Mouse (Mus musculus) liver, embryonic 12.5 days (tissue): ENCODE results near the gene Onecut3. TPM values are rescaled to one million over a fixed set of nuclear protein-coding genes. Genes with fewer than 3 reads are reported as not detected.

ENCODE experiments used
- ATAC-seq: fragments of 200-750 bp; cut with Nextera tagmentation; 2 replicates; pipeline ENCODE4 v1.8.0; 2017; ENCODE audit warnings: moderate number of reproducible peaks, mild to moderate bottlenecking, moderate library complexity
- H3K27ac ChIP-seq: fragments of 300-500 bp; sonication (generic); 2 replicates; pipeline ENCODE4 v1.5.1; 2016; ENCODE audit warnings: mild to moderate bottlenecking
- H3K27me3 ChIP-seq: fragments of 300-500 bp; sonication (generic); replicated peaks from 2 replicates; pipeline ENCODE4 v1.6.1; 2016; ENCODE audit warnings: mild to moderate bottlenecking, moderate library complexity
- H3K36me3 ChIP-seq: fragments of 300-500 bp; sonication (generic); 2 replicates; pipeline ENCODE4 v1.6.1; 2016; ENCODE audit warnings: mild to moderate bottlenecking, moderate library complexity
- H3K4me1 ChIP-seq: fragments of 300-500 bp; sonication (generic); 2 replicates; pipeline ENCODE4 v1.6.1; 2016
- H3K4me2 ChIP-seq: fragments of 300-500 bp; sonication (generic); 2 replicates; pipeline ENCODE4 v1.6.1; 2016; ENCODE audit warnings: mild to moderate bottlenecking, moderate library complexity
- H3K4me3 ChIP-seq: fragments of 300-500 bp; sonication (generic); 2 replicates; pipeline ENCODE4 v1.5.1; 2016; ENCODE audit warnings: mild to moderate bottlenecking, moderate library complexity
- H3K9ac ChIP-seq: fragments of 300-500 bp; sonication (generic); 2 replicates; pipeline ENCODE4 v1.6.1; 2016; ENCODE audit warnings: mild to moderate bottlenecking, moderate library complexity
- H3K9me3 ChIP-seq: fragments of 300-500 bp; sonication (generic); replicated peaks from 2 replicates; pipeline ENCODE4 v1.6.1; 2016; ENCODE audit warnings: mild to moderate bottlenecking, moderate library complexity
- WGBS: fragments of 180-500 bp; shearing (Covaris S2); methylation state at CpG from one replicate; pipeline ENCODE4 v1.1.7; 2016; ENCODE audit not compliant: insufficient replicate concordance; 5-methylcytosine and 5-hydroxymethylcytosine counted together
- polyA plus RNA-seq: library from polyadenylated mRNA; unstranded; fragments of >200 nt; fragmentation: Nextera tagmentation; extraction: Ambion mirVana; gene quantifications from 2 replicates; pipeline ENCODE4 v1.2.1, GENCODE M21; 2016

Onecut3 gene
- polyA plus RNA-seq, 1 experiment from 2014 or later: 0.29 TPM

- 0 out of 2 replicates have a peak, but pooled peaks cover 3% of the 10 kb centered on the region for H3K4me1 ChIP-seq
- no peaks in the 10 kb centered on the region for H3K36me3 ChIP-seq
- no peak overlapping the region for H3K4me3 ChIP-seq
- H3K27ac ChIP-seq: no peak overlapping the region
- H3K27me3 ChIP-seq: peaks cover 99% of the 10 kb centered on the region
- H3K9me3 ChIP-seq: no peaks in the 10 kb centered on the region
- no peak overlapping the region for H3K9ac ChIP-seq
- 53% methylated on average over 5 of the region's 5 CpGs for WGBS
- no peak overlapping the region for H3K4me2 ChIP-seq
- no peak for ATAC-seq
Measured at GRCm38 (mm10) chr10:80465066-80465465, 29.6 kb upstream of the Onecut3 start.

DNA sequence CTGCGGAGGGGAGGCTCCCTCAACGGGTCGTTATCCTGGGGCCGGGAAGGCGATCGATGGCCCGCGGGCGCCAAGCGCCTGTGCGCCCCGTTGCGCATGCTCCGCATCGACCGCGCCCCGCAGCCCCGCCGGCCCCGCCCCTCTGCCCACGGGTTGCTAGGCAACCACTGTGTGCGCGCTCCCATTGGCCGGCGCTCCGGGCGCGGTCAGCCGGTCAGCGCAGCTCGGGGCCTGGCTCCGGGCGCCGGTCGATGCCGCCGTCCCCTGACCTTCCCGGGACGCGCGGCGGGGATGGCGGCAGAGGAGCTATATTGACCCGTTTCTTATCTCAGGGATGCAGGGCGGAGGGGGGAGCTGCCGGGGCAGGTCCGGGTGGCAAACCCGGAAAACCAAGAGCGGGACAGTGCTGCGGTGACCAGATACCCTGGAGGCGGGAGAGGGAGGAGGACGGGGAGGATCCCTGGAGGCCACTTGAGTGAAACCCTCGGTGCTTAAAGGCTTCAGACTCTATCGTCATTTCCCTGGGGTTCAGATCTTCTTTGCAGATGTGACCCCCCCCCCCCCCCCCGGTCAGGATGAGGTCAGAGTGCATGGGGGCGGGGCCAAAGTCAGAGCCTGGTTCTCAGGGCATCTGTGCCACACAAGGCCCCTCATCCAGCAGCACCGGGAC lies 19.2 kb upstream of the Onecut3 start:
- H3K4me2 ChIP-seq: peak overlapping the region; percentile 82
- no peaks in the 10 kb centered on the region for H3K36me3 ChIP-seq
- peak overlapping the region; percentile 77 for H3K27ac ChIP-seq
- peak overlapping the region; percentile 60 for H3K9ac ChIP-seq
- peaks cover 80% of the 10 kb centered on the region for H3K27me3 ChIP-seq
- under 1% methylated on average over 58 of the region's 58 CpGs for WGBS
- peak; percentile 85 for ATAC-seq
- no peaks in the 10 kb centered on the region for H3K9me3 ChIP-seq
- peaks cover 26% of the 10 kb centered on the region for H3K4me1 ChIP-seq
- peak overlapping the region; percentile 64 for H3K4me3 ChIP-seq

- 68% methylated on average over 5 of the region's 5 CpGs for WGBS
- Histone ChIP-seq H3K9me3 (no peaks in the 10 kb centered on the region), H3K36me3 (no peaks in the 10 kb centered on the region), H3K4me3 (no peak overlapping the region), H3K27me3 (peaks cover 78% of the 10 kb centered on the region), H3K27ac (no peak overlapping the region), H3K4me1 (peaks cover 35% of the 10 kb centered on the region), H3K4me2 (no peak overlapping the region), H3K9ac (no peak overlapping the region)
- no peak for ATAC-seq
Measured at GRCm38 (mm10) chr10:80478531-80478930, 16.1 kb upstream of the Onecut3 start.

DNA sequence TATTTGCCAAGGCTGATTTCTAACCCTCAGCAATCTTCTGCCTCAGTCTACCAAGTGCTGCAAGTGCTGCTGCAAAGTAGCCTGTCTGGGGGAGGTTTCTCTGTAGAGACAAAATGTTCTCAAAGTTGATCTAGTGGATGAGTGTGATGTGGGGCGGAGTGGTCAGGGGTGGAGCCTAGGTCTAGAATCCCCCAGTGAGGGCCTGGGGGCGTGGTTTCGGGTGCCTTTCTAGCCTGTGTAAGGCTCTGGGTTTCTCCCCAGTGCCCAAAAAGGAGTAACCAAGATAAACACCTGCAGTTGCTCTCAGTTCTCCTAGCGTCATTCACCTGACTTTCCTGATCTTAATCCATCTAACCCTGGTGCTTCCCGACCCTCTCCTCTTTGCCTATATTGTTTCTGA lies 13.6 kb upstream of the Onecut3 start:
- 7% methylated on average over 5 of the region's 5 CpGs for WGBS

GRCm38 (mm10) chr10:80486862-80487379 lies 7.7 kb upstream of the Onecut3 start:
- 54% methylated on average over 7 of the region's 7 CpGs for WGBS
- H3K4me2 ChIP-seq: no peak overlapping the region

More for the DNA sequence above, 13.6 kb upstream of the Onecut3 start:
- Histone ChIP-seq H3K9ac (no peak overlapping the region), H3K4me2 (no peak overlapping the region), H3K4me1 (peaks cover 19% of the 10 kb centered on the region), H3K9me3 (no peaks in the 10 kb centered on the region), H3K27me3 (peaks cover 91% of the 10 kb centered on the region), H3K27ac (no peak overlapping the region), H3K4me3 (no peak overlapping the region), H3K36me3 (no peaks in the 10 kb centered on the region)
- peak; percentile 79 for ATAC-seq

DNA sequence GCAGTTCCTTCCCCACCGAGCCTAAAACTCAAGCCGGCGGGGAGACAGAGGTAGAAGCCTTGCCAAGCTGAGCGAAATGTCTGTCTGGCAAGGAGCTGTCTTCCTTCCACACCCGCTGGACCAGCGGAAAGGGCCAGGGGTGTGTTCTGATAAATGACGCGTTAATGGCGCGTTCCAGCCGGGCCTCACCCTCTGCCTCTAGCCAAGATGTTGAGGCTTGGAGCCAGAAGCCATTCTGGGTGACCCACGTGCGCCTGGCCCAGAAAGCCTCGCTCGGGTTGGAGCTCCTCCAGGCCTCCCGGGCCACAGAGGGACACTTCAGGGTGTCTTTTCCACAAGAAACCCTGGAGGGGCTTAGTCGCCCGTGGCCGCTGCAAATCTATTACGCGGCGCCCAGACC lies 4.6 kb upstream of the Onecut3 start:
- no peak overlapping the region for H3K4me3 ChIP-seq
- ATAC-seq: no peak
- WGBS: 3% methylated on average over 22 of the region's 22 CpGs
- peaks cover 5% of the 10 kb centered on the region; the same call in 1 of the 2 replicates for H3K9me3 ChIP-seq
- peaks cover 100% of the 10 kb centered on the region for H3K27me3 ChIP-seq
- peaks cover 8% of the 10 kb centered on the region; the same call in 1 of the 2 replicates for H3K4me1 ChIP-seq
- no peak overlapping the region for H3K9ac ChIP-seq
- no peaks in the 10 kb centered on the region for H3K36me3 ChIP-seq
- H3K4me2 ChIP-seq: no peak overlapping the region
- no peak overlapping the region for H3K27ac ChIP-seq

More at GRCm38 (mm10) chr10:80486862-80487379, 7.7 kb upstream of the Onecut3 start:
- H3K36me3 ChIP-seq: no peaks in the 10 kb centered on the region
- no peak overlapping the region for H3K27ac ChIP-seq
- H3K4me3 ChIP-seq: no peak overlapping the region
- no peak for ATAC-seq
- H3K9me3 ChIP-seq: peaks cover 5% of the 10 kb centered on the region; the same call in 1 of the 2 replicates
- H3K4me1 ChIP-seq: no peaks in the 10 kb centered on the region
- H3K9ac ChIP-seq: no peak overlapping the region
- peaks cover 98% of the 10 kb centered on the region for H3K27me3 ChIP-seq

GRCm38 (mm10) chr10:80495901-80496300 lies 1.3 kb downstream of the Onecut3 start:
- WGBS: under 1% methylated on average over 34 of the region's 35 CpGs
- H3K9ac ChIP-seq: no peak overlapping the region
- peaks cover 13% of the 10 kb centered on the region; the same call in 1 of the 2 replicates for H3K4me1 ChIP-seq
- H3K27ac ChIP-seq: no peak overlapping the region
- no peaks in the 10 kb centered on the region for H3K36me3 ChIP-seq
- no peak for ATAC-seq
- H3K4me3 ChIP-seq: peak overlapping the region; percentile 48
- H3K4me2 ChIP-seq: peak overlapping the region; percentile 67
- H3K27me3 ChIP-seq: peaks cover 100% of the 10 kb centered on the region
- H3K9me3 ChIP-seq: no peaks in the 10 kb centered on the region

DNA sequence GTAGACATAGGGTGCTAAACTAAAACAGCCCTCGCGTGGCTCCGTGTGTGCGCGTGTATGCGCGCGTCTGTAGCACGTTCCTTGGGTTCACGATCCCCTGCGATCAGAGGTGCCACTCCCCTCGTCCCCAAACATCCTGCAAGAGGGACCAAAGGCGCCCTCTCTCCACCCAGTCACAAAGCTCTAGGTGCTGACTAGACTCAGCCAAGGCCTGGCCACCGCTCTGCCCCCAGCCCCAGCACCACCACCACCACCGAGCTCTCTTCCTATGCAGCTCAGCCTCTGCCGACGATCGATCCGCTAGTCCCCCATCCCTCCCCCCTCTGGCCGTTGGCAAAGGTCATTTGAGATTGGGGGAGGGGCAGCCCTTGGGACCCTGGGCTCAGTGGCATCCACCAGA lies 1.8 kb downstream of the Onecut3 start:
- Histone ChIP-seq H3K4me1 (peaks cover 13% of the 10 kb centered on the region; the same call in 1 of the 2 replicates), H3K4me2 (peak overlapping the region; percentile 67), H3K4me3 (peak overlapping the region; percentile 48), H3K9me3 (no peaks in the 10 kb centered on the region), H3K27ac (no peak overlapping the region), H3K9ac (no peak overlapping the region), H3K27me3 (peaks cover 100% of the 10 kb centered on the region), H3K36me3 (no peaks in the 10 kb centered on the region)
- 4% methylated on average over 20 of the region's 20 CpGs for WGBS
- ATAC-seq: no peak

DNA sequence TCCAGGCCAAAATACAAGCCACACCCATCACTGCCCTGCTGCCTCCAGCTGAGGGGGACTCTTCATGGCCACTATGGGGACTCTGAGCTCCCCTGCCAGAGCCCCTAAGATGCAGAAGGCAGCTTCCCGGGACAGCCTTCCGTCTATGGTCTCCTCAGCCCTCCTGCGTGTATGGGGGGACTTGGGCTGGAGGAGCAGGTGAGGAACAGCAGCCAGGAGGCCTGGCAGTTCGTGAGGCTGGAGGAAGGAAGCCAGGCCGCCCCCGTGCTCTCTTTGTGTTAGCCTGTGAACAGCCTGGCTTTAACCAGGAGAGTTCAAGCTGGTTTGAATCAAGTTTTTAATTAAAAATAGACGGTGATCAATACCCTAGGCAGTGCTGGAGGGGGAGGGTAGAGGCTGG lies 7.7 kb downstream of the Onecut3 start:
- no peaks in the 10 kb centered on the region for H3K9me3 ChIP-seq
- no peaks in the 10 kb centered on the region for H3K36me3 ChIP-seq
- no peak overlapping the region for H3K4me2 ChIP-seq
- H3K4me1 ChIP-seq: peaks cover 12% of the 10 kb centered on the region
- H3K4me3 ChIP-seq: no peak overlapping the region
- WGBS: 3% methylated on average over 7 of the region's 7 CpGs
- no peak for ATAC-seq
- H3K27me3 ChIP-seq: peaks cover 99% of the 10 kb centered on the region
- H3K9ac ChIP-seq: no peak overlapping the region; the same call in 1 of the 2 replicates
- no peak overlapping the region for H3K27ac ChIP-seq

DNA sequence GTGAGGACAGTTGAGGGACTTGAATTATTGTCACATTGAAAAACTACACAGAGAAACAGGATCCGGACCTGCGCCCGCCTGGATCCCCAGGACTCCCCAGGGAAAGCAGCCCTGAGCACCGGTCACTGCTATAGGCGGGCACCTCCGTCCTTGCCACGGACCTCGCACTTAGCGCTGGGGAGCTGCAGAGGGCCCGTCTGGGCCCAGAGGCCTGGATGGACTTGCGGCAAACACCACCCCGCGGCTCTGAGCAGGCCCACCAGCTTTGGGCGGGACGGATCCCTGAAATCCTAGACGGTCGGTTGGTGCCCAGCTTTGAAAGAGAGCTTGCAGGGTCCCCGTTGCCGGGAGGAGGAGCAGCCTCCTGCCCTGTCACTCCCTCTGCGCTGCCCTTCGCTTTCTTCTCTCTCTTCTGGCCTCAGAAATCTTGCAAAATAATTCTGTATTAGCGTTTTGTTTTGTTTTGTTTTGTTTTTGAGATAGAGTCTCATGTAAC lies 8.2 kb downstream of the Onecut3 start:
- Histone ChIP-seq H3K27ac (no peak overlapping the region), H3K9ac (no peak overlapping the region), H3K4me3 (no peak overlapping the region), H3K4me1 (peaks cover 17% of the 10 kb centered on the region), H3K9me3 (no peaks in the 10 kb centered on the region), H3K27me3 (peaks cover 99% of the 10 kb centered on the region), H3K4me2 (no peak overlapping the region), H3K36me3 (no peaks in the 10 kb centered on the region)
- no peak for ATAC-seq
- WGBS: 7% methylated on average over 22 of the region's 22 CpGs

- no peak for ATAC-seq
- H3K27ac ChIP-seq: no peak overlapping the region
- H3K9ac ChIP-seq: no peak overlapping the region
- H3K4me3 ChIP-seq: no peak overlapping the region; the same call in 1 of the 2 replicates
- H3K4me2 ChIP-seq: peak overlapping the region; percentile 10; the same call in 1 of the 2 replicates
- H3K36me3 ChIP-seq: no peaks in the 10 kb centered on the region
- peaks cover 17% of the 10 kb centered on the region for H3K4me1 ChIP-seq
- H3K27me3 ChIP-seq: peaks cover 99% of the 10 kb centered on the region
- WGBS: 5% methylated on average over 27 of the region's 27 CpGs
- no peaks in the 10 kb centered on the region for H3K9me3 ChIP-seq
Measured at GRCm38 (mm10) chr10:80503599-80504220, 9.1 kb downstream of the Onecut3 start.

- H3K9ac ChIP-seq: no peak overlapping the region
- no peaks in the 10 kb centered on the region for H3K9me3 ChIP-seq
- no peaks in the 10 kb centered on the region for H3K36me3 ChIP-seq
- 10% methylated on average over 8 of the region's 9 CpGs for WGBS
- no peak overlapping the region for H3K27ac ChIP-seq
- no peak overlapping the region for H3K4me3 ChIP-seq
- peaks cover 95% of the 10 kb centered on the region for H3K27me3 ChIP-seq
- no peak for ATAC-seq
- no peak overlapping the region for H3K4me2 ChIP-seq
- H3K4me1 ChIP-seq: peaks cover 20% of the 10 kb centered on the region
Measured at GRCm38 (mm10) chr10:80504724-80505123, 10.1 kb downstream of the Onecut3 start.
